Mouse (Mus musculus) heart, adult 2 months (tissue): Measurements from ENCODE around the gene Rab1a. TPM values are rescaled to one million over a fixed set of nuclear protein-coding genes. Genes with fewer than 3 reads are reported as not detected.
A peak's percentile ranks its signal among the peaks of the same experiment; 100 is the strongest.
"Not testable (repeated sequence)": the region's sequence is repeated elsewhere in the genome, so short reads cannot be mapped to it uniquely, and the experiment has no call there.

Experiments
- DNase-seq, 2 experiments: peaks; one replicate each; pipeline ENCODE4 v3.0.0; 2021
- H3K27ac ChIP-seq: fragments of 200-600 bp; 2 replicates; pipeline ENCODE4 v1.8.1; 2022
- H3K27me3 ChIP-seq: fragments of 200-500 bp; 2 replicates; pipeline ENCODE4 v1.6.1; 2012; ENCODE audit warnings: mild to moderate bottlenecking, low read length, inconsistent platforms, mixed read lengths; ENCODE audit not compliant: control insufficient read depth, insufficient read depth
- H3K36me3 ChIP-seq: fragments of 200-500 bp; 2 replicates; pipeline ENCODE4 v1.6.1; 2012; ENCODE audit warnings: low read length, inconsistent platforms; ENCODE audit not compliant: control insufficient read depth, insufficient read depth
- H3K4me1 ChIP-seq: fragments of 200-500 bp; 2 replicates; pipeline ENCODE4 v1.6.1; 2011; ENCODE audit warnings: low read length; ENCODE audit not compliant: control insufficient read depth, insufficient read depth
- H3K4me3 ChIP-seq: fragments of 200-600 bp; 2 replicates; pipeline ENCODE4 v1.8.1; 2022
- H3K79me2 ChIP-seq: fragments of 200-500 bp; replicated peaks from 2 replicates; pipeline ENCODE4 v1.6.1; 2012; ENCODE audit warnings: mild to moderate bottlenecking, inconsistent platforms, low read length, moderate library complexity, mixed read lengths; ENCODE audit not compliant: control insufficient read depth, insufficient read depth
- H3K9ac ChIP-seq: fragments of 200-500 bp; 2 replicates; pipeline ENCODE4 v1.6.1; 2012; ENCODE audit warnings: low read depth, mild to moderate bottlenecking, control low read depth, inconsistent platforms, low read length, mixed read lengths
- CTCF ChIP-seq: fragments of 200-600 bp; IDR thresholded peaks from 2 replicates; pipeline ENCODE4 v1.8.1; 2022; ENCODE audit warnings: antibody characterized with exemption, mild to moderate bottlenecking, moderate library complexity
- EP300 ChIP-seq: fragments of 200-500 bp; IDR thresholded peaks from 2 replicates; pipeline ENCODE4 v1.6.1; 2011; ENCODE audit warnings: low read depth, low read length, control low read depth; ENCODE audit not compliant: insufficient read depth
- POLR2A ChIP-seq: fragments of 200-500 bp; IDR thresholded peaks from 2 replicates; pipeline ENCODE4 v1.6.1; 2011; ENCODE audit warnings: mild to moderate bottlenecking, low read depth, low read length, control low read depth; ENCODE audit not compliant: insufficient read depth
- WGBS: fragments of 180-500 bp; shearing (Covaris S2); methylation state at CpG from one replicate; pipeline ENCODE4 v1.1.7; 2018; 5-methylcytosine and 5-hydroxymethylcytosine counted together
- intact Hi-C: fragments of 180-260 bp; cut with DNase I; formaldehyde crosslinking; loops from one replicate; pipeline ENCODE4 v1.15.1; 2025
- polyA plus RNA-seq: library from polyadenylated mRNA; depleted of rRNA; stranded (reverse); fragments of >200 nt; gene quantifications from 2 replicates; pipeline ENCODE4 v1.2.3, GENCODE M21; 2012
- total RNA-seq, 2 experiments: library from RNA; stranded (reverse); gene quantifications; 2 replicates each; pipeline ENCODE4 v1.2.3; 2021

The Rab1a gene
- total and polyA plus RNA-seq, 3 experiments: 52.8 to 131 (median 119) TPM

- no peak overlapping the region for H3K27ac ChIP-seq
- DNase-seq: no peak
- peaks cover 69% of the 10 kb centered on the region for H3K36me3 ChIP-seq
- TF ChIP-seq CTCF (peak; percentile 41), EP300 (no peak), POLR2A (no peak)
- H3K79me2 ChIP-seq: peaks cover 18% of the 10 kb centered on the region
- no peaks in the 10 kb centered on the region for H3K27me3 ChIP-seq
- intact Hi-C loops: loop anchor here (10.0 kb wide), 1 partner anchor 383 kb away; no protein-coding TSS in a partner anchor
- peaks cover 29% of the 10 kb centered on the region for H3K4me1 ChIP-seq
- H3K4me3 ChIP-seq: no peak overlapping the region
- WGBS: 56% methylated on average over 2 of the region's 2 CpGs
- no peak overlapping the region for H3K9ac ChIP-seq
Measured at GRCm38 (mm10) chr11:20207589-20207988, 6.4 kb downstream of the Rab1a start.

- intact Hi-C loops: no loop called here
Measured at GRCm38 (mm10) chr11:20211838-20212237, 10.6 kb downstream of the Rab1a start.

GRCm38 (mm10) chr11:20214779-20215178 lies 13.5 kb downstream of the Rab1a start:
- Histone ChIP-seq H3K36me3 (peaks cover 51% of the 10 kb centered on the region), H3K9ac (no peak overlapping the region), H3K27me3 (no peaks in the 10 kb centered on the region), H3K4me3 (no peak overlapping the region), H3K27ac (no peak overlapping the region), H3K4me1 (peaks cover 19% of the 10 kb centered on the region), H3K79me2 (peaks cover 12% of the 10 kb centered on the region)
- intact Hi-C loops: no loop called here
- TF ChIP-seq POLR2A: no peak
- TF ChIP-seq EP300: no peak
- peak; percentile 74 for TF ChIP-seq CTCF
- peak in 1 of 2 experiments; percentile 54 for DNase-seq
- WGBS: 82% methylated on average over 1 of the region's 1 CpGs

More at GRCm38 (mm10) chr11:20211838-20212237, 10.6 kb downstream of the Rab1a start:
- WGBS: 43% methylated on average over 2 of the region's 2 CpGs
- no peak overlapping the region for H3K4me3 ChIP-seq
- no peak overlapping the region for H3K9ac ChIP-seq
- peaks cover 15% of the 10 kb centered on the region for H3K79me2 ChIP-seq
- TF ChIP-seq POLR2A (no peak), CTCF (no peak), EP300 (no peak)
- no peak for DNase-seq
- peaks cover 56% of the 10 kb centered on the region for H3K36me3 ChIP-seq
- peaks cover 22% of the 10 kb centered on the region for H3K4me1 ChIP-seq
- no peaks in the 10 kb centered on the region for H3K27me3 ChIP-seq
- no peak overlapping the region for H3K27ac ChIP-seq

- Histone ChIP-seq H3K9ac (no peak overlapping the region), H3K27ac (no peak overlapping the region), H3K79me2 (peaks cover 10% of the 10 kb centered on the region), H3K4me3 (no peak overlapping the region), H3K36me3 (peaks cover 55% of the 10 kb centered on the region), H3K4me1 (peaks cover 13% of the 10 kb centered on the region), H3K27me3 (no peaks in the 10 kb centered on the region)
- WGBS: 91% methylated on average over 4 of the region's 4 CpGs
- no peak for DNase-seq
- intact Hi-C loops: no loop called here
- TF ChIP-seq EP300 (no peak), CTCF (peak; percentile 67)
Measured at GRCm38 (mm10) chr11:20216415-20216814, 15.2 kb downstream of the Rab1a start.

- 95% methylated on average over 1 of the region's 1 CpGs for WGBS
- H3K9ac ChIP-seq: no peak overlapping the region
- no peak for DNase-seq
- H3K4me3 ChIP-seq: no peak overlapping the region
- H3K27me3 ChIP-seq: no peaks in the 10 kb centered on the region
- H3K4me1 ChIP-seq: peaks cover 11% of the 10 kb centered on the region
- peaks cover 53% of the 10 kb centered on the region for H3K36me3 ChIP-seq
- TF ChIP-seq CTCF: no peak
- no peak for TF ChIP-seq EP300
- no peak for TF ChIP-seq POLR2A
- intact Hi-C loops: no loop called here
- peaks cover 10% of the 10 kb centered on the region for H3K79me2 ChIP-seq
- H3K27ac ChIP-seq: no peak overlapping the region
Measured at GRCm38 (mm10) chr11:20217227-20217626, 16.0 kb downstream of the Rab1a start.

GRCm38 (mm10) chr11:20221671-20222070 lies 20.4 kb downstream of the Rab1a start:
- H3K27ac ChIP-seq, H3K9ac ChIP-seq, intact Hi-C loops, H3K27me3 ChIP-seq, H3K79me2 ChIP-seq, H3K4me1 ChIP-seq, H3K4me3 ChIP-seq, DNase-seq: not testable (repeated sequence)
- H3K36me3 ChIP-seq: peaks cover 62% of the 10 kb centered on the region
- WGBS: 100% methylated on average over 1 of the region's 1 CpGs

- 72% methylated on average over 6 of the region's 6 CpGs for WGBS
Measured at GRCm38 (mm10) chr11:20224196-20224595, 23.0 kb downstream of the Rab1a start.

More at GRCm38 (mm10) chr11:20224196-20224595, 23.0 kb downstream of the Rab1a start:
- DNase-seq: no peak
- TF ChIP-seq CTCF: no peak
- TF ChIP-seq POLR2A: no peak
- TF ChIP-seq EP300: no peak
- peaks cover 9% of the 10 kb centered on the region for H3K79me2 ChIP-seq
- H3K27ac ChIP-seq: no peak overlapping the region
- intact Hi-C loops: no loop called here
- H3K9ac ChIP-seq: no peak overlapping the region
- peaks cover 66% of the 10 kb centered on the region for H3K36me3 ChIP-seq
- no peaks in the 10 kb centered on the region for H3K27me3 ChIP-seq
- no peak overlapping the region for H3K4me3 ChIP-seq
- peaks cover 8% of the 10 kb centered on the region for H3K4me1 ChIP-seq
